Mouse (Mus musculus) kidney, adult 2 months (tissue): Measurements from ENCODE around the gene Umodl1. TPM values are rescaled to one million over a fixed set of nuclear protein-coding genes. Genes with fewer than 3 reads are reported as not detected.
A peak's percentile ranks its signal among the peaks of the same experiment; 100 is the strongest.

Source experiments
- DNase-seq: peaks from one replicate; pipeline ENCODE4 v3.0.0; 2021
- H3K27ac ChIP-seq: fragments of 200-500 bp; 2 replicates; pipeline ENCODE4 v1.5.1; 2012; ENCODE audit warnings: low read depth, low read length, control low read depth, inconsistent platforms; ENCODE audit not compliant: insufficient read depth
- H3K27me3 ChIP-seq: fragments of 200-500 bp; replicated peaks from 2 replicates; pipeline ENCODE4 v1.6.1; 2012; ENCODE audit warnings: mild to moderate bottlenecking, moderate library complexity, low read length, inconsistent platforms; ENCODE audit not compliant: control insufficient read depth, insufficient read depth
- H3K36me3 ChIP-seq: fragments of 200-500 bp; 2 replicates; pipeline ENCODE4 v1.6.1; 2012; ENCODE audit warnings: mild to moderate bottlenecking, moderate library complexity, low read length, inconsistent platforms; ENCODE audit not compliant: control insufficient read depth, insufficient read depth
- H3K4me1 ChIP-seq: fragments of 200-500 bp; 2 replicates; pipeline ENCODE4 v1.6.1; 2011; ENCODE audit warnings: low read length; ENCODE audit not compliant: control insufficient read depth, insufficient read depth
- H3K4me3 ChIP-seq: fragments of 200-500 bp; 2 replicates; pipeline ENCODE4 v1.5.1; 2011; ENCODE audit warnings: mild to moderate bottlenecking, low read depth, low read length, control low read depth; ENCODE audit not compliant: insufficient read depth
- CTCF ChIP-seq: fragments of 200-500 bp; conservative IDR thresholded peaks from 2 replicates; pipeline ENCODE4 v1.5.1; 2011; ENCODE audit warnings: low read depth, mild to moderate bottlenecking, control low read depth, low read length, moderate library complexity, mixed read lengths; ENCODE audit not compliant: insufficient read depth, insufficient read length
- POLR2A ChIP-seq: fragments of 200-500 bp; IDR thresholded peaks from one replicate; pipeline ENCODE4 v1.6.1; 2011; ENCODE audit warnings: low read depth, low read length, control low read depth
- WGBS: fragments of 180-500 bp; shearing (Covaris S2); methylation state at CpG from one replicate; pipeline ENCODE4 v1.1.7; 2018; 5-methylcytosine and 5-hydroxymethylcytosine counted together
- polyA plus RNA-seq: library from polyadenylated mRNA; depleted of rRNA; stranded (reverse); fragments of >200 nt; gene quantifications from 2 replicates; pipeline ENCODE4 v1.2.3, GENCODE M21; 2012; rRNA removed

Umodl1 gene
- not detected in 2 replicates for polyA plus RNA-seq

GRCm38 (mm10) chr17:30954340-30954739 is at the start of gene Umodl1:
TSS of gene Umodl1 (plus strand) at chr17:30954640.
- no peak for DNase-seq
- WGBS = 60% methylated on average over 10 of the region's 10 CpGs
- no peak within 1 kb of the TSS for H3K27ac ChIP-seq
- no peak within 1 kb of the TSS for H3K4me3 ChIP-seq
- no peaks in the 10 kb centered on the region for H3K4me1 ChIP-seq
- no peak for TF ChIP-seq POLR2A
- no peak for TF ChIP-seq CTCF
- no peaks in the 10 kb centered on the region for H3K36me3 ChIP-seq
- no peaks in the 10 kb centered on the region for H3K27me3 ChIP-seq

GRCm38 (mm10) chr17:30907577-30907976 is 46.9 kb upstream of the Umodl1 start:
- WGBS = 61% methylated on average over 4 of the region's 4 CpGs
- Histone ChIP-seq H3K4me3 (no peak overlapping the region), H3K36me3 (no peaks in the 10 kb centered on the region), H3K4me1 (no peaks in the 10 kb centered on the region), H3K27me3 (no peaks in the 10 kb centered on the region), H3K27ac (no peak overlapping the region)
- no peak for DNase-seq
- TF ChIP-seq CTCF (no peak), POLR2A (no peak)

GRCm38 (mm10) chr17:30910866-30911731 is 43.3 kb upstream of the Umodl1 start:
- Histone ChIP-seq H3K4me1 (no peaks in the 10 kb centered on the region), H3K4me3 (no peak overlapping the region), H3K27ac (no peak overlapping the region), H3K27me3 (no peaks in the 10 kb centered on the region), H3K36me3 (no peaks in the 10 kb centered on the region)
- 38% methylated on average over 27 of the region's 27 CpGs for WGBS
- peak; percentile 5 for DNase-seq
- TF ChIP-seq POLR2A (no peak), CTCF (no peak)

GRCm38 (mm10) chr17:30911732-30912088 is 42.7 kb upstream of the Umodl1 start:
- Histone ChIP-seq H3K27me3 (no peaks in the 10 kb centered on the region), H3K27ac (no peak overlapping the region), H3K4me1 (no peaks in the 10 kb centered on the region), H3K36me3 (no peaks in the 10 kb centered on the region), H3K4me3 (no peak overlapping the region)
- TF ChIP-seq POLR2A (no peak), CTCF (no peak)
- no peak for DNase-seq
- WGBS = 17% methylated on average over 8 of the region's 8 CpGs

- Histone ChIP-seq H3K4me1 (no peaks in the 10 kb centered on the region), H3K27me3 (no peaks in the 10 kb centered on the region), H3K4me3 (no peak overlapping the region), H3K27ac (no peak overlapping the region), H3K36me3 (no peaks in the 10 kb centered on the region)
- no peak for DNase-seq
- 75% methylated on average over 5 of the region's 5 CpGs for WGBS
- no peak for TF ChIP-seq POLR2A
- no peak for TF ChIP-seq CTCF
These were observed 41.9 kb upstream of the Umodl1 start for GRCm38 (mm10) chr17:30912536-30912935.

- no peak for DNase-seq
These were observed 40.2 kb upstream of the Umodl1 start for GRCm38 (mm10) chr17:30914264-30914663.

GRCm38 (mm10) chr17:30923566-30923965 is 30.9 kb upstream of the Umodl1 start:
- no peak overlapping the region for H3K27ac ChIP-seq
- no peak for DNase-seq
- no peaks in the 10 kb centered on the region for H3K27me3 ChIP-seq
- no peak for TF ChIP-seq CTCF
- no peak for TF ChIP-seq POLR2A
- 56% methylated on average over 4 of the region's 4 CpGs for WGBS
- H3K4me1 ChIP-seq = no peaks in the 10 kb centered on the region
- H3K36me3 ChIP-seq = no peaks in the 10 kb centered on the region
- no peak overlapping the region for H3K4me3 ChIP-seq

More at GRCm38 (mm10) chr17:30914264-30914663, 40.2 kb upstream of the Umodl1 start:
- Histone ChIP-seq H3K27me3 (no peaks in the 10 kb centered on the region), H3K27ac (no peak overlapping the region), H3K4me1 (no peaks in the 10 kb centered on the region), H3K36me3 (no peaks in the 10 kb centered on the region), H3K4me3 (no peak overlapping the region)
- TF ChIP-seq CTCF (no peak), POLR2A (no peak)

- no peak for TF ChIP-seq CTCF
- no peak for TF ChIP-seq POLR2A
- no peak for DNase-seq
- Histone ChIP-seq H3K27me3 (no peaks in the 10 kb centered on the region), H3K36me3 (no peaks in the 10 kb centered on the region), H3K4me3 (no peak overlapping the region), H3K27ac (no peak overlapping the region), H3K4me1 (no peaks in the 10 kb centered on the region)
- 70% methylated on average over 7 of the region's 7 CpGs for WGBS
These were observed 23.6 kb upstream of the Umodl1 start for GRCm38 (mm10) chr17:30930827-30931226.
